Mouse (Mus musculus): ENCODE measurements at regions not wholly inside any gene's neighbourhood (a gene's known extent, or its start where the extent isn't known, plus 50 kb on each side); places are given as distances from the start of the nearest gene placed in this dataset.

- DNase-seq = peak; percentile 44
Observed at GRCm38 (mm10) chr4:33552856-33553255, 242.7 kb downstream of the Rngtt start.

- no peak for DNase-seq
Observed at GRCm38 (mm10) chr4:33554606-33555005, 244.5 kb downstream of the Rngtt start.

GRCm38 (mm10) chr4:33555231-33555933 is 245.3 kb downstream of the Rngtt start:
- DNase-seq = peak; percentile 22

GRCm38 (mm10) chr4:33555966-33556365 is 245.9 kb downstream of the Rngtt start:
- no peak for DNase-seq

- DNase-seq = no peak
Observed at GRCm38 (mm10) chr4:33556661-33557540, 246.8 kb downstream of the Rngtt start.

- DNase-seq = no peak
Observed at GRCm38 (mm10) chr4:33570274-33570673, 260.2 kb downstream of the Rngtt start.

GRCm38 (mm10) chr4:33571351-33571750 is 261.2 kb downstream of the Rngtt start:
- DNase-seq = no peak

- DNase-seq = no peak
Observed at GRCm38 (mm10) chr4:33577631-33578030, 267.5 kb downstream of the Rngtt start.

- no peak for DNase-seq
Observed at GRCm38 (mm10) chr4:33580491-33580890, 270.4 kb downstream of the Rngtt start.

GRCm38 (mm10) chr4:33581180-33581591 is 271.1 kb downstream of the Rngtt start:
- no peak for DNase-seq

GRCm38 (mm10) chr4:33581766-33582525 is 271.8 kb downstream of the Rngtt start:
- peak; percentile 16 for DNase-seq

- no peak for DNase-seq
Observed at GRCm38 (mm10) chr4:33582986-33583720, 273.0 kb downstream of the Rngtt start.

GRCm38 (mm10) chr4:33583979-33584907 is 274.1 kb downstream of the Rngtt start:
- DNase-seq = no peak

- no peak for DNase-seq
Observed at GRCm38 (mm10) chr4:33585821-33586220, 275.7 kb downstream of the Rngtt start.

GRCm38 (mm10) chr4:33586290-33586614 is 276.1 kb downstream of the Rngtt start:
- peak; percentile 10 for DNase-seq

GRCm38 (mm10) chr4:33586615-33587451 is 276.7 kb downstream of the Rngtt start:
- DNase-seq = peak; percentile 59

GRCm38 (mm10) chr4:33587666-33588065 is 277.6 kb downstream of the Rngtt start:
- no peak for DNase-seq

- no peak for DNase-seq
Observed at GRCm38 (mm10) chr4:33588127-33588526, 278.0 kb downstream of the Rngtt start.

- DNase-seq = no peak
Observed at GRCm38 (mm10) chr4:33589207-33589606, 279.1 kb downstream of the Rngtt start.

- DNase-seq = no peak
Observed at GRCm38 (mm10) chr4:33594997-33595657, 285.0 kb downstream of the Rngtt start.

All from kidney, postnatal 14 days (tissue).